Comparison of ENCODE assay signal across 8 mouse cellular contexts in the genomic region with DNA sequence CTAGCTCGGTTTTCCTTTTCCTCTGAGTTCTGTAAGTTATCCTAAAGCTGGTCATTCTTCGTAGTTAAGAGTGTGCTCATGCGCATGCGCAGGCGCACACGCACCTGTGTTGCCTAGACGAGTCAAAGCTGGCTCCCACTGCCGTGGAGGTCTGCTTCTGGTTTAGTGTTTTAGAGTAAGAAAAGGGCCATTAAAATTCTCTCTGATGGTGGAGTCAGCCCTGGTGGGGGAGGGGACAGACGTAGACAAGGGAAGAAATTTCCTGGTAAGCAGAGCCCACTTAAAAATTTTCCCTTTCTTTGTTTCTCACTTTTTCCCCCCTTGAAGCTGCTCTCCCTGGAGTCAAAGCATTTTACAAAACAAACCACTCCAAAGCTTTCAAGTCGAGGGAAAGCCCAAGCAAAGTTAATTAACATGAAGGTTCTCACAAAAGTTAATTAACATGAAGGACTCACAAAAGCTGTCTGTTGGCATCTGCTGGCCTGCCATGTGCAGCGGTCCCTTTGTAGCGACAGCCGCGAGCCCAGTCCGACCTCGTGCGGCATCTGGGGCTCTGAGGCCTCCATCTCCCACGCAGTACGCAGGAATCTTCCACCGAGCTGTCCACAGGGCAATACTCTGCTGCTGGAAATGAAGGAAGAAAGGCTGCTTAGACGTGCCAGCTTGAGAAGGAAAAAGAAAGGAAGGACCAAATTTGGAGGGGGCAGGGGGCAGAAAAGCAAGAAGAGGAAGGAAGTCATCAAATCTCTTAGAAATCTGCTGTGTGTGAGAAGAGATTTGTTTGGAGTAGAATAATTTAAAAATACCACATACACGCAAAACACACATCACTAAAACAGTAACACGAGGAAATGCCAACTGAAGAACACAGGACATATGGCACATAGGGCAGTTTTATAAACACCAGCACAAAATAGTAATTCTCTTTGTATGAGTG. TPM values are rescaled to one million over a fixed set of nuclear protein-coding genes. Genes with fewer than 3 reads are reported as not detected.
A peak's percentile ranks its signal among the peaks of the same experiment; 100 is the strongest.
DNase-seq lines count a peak whose midpoint lies in the region; ATAC-seq and TF ChIP-seq lines count a peak whose summit lies in the region.

A gene (minus strand): TSS at position 633 of the 937 bp plus-strand sequence.

- no peak for DNase-seq in heart, adult 2 months
- DNase-seq in CD8-positive naive resting alpha-beta T cell, adult 2 months (ENCODE audit: low read depth in 2 of 2, low spot score in 2 of 2), result peak; percentile 3 to 18
- peak; percentile 75 for DNase-seq in embryonic facial prominence, embryonic 11.5 days (ENCODE audit: low spot score)
- DNase-seq in midbrain, embryonic 10.5 days (ENCODE audit: low spot score), result peak; percentile 56
- DNase-seq in MN1 (ENCODE audit: low spot score), result no peak
- no peak for DNase-seq in adrenal gland, adult 2 months

- H3K27me3 ChIP-seq in heart, embryonic 14.5 days (ENCODE audit: control insufficient read depth, insufficient read depth, low read length), result no peaks in the 10 kb centered on the region
- H3K27me3 ChIP-seq in heart, adult 2 months (ENCODE audit: control insufficient read depth, insufficient read depth, low read length), result no peaks in the 10 kb centered on the region
- no peaks in the 10 kb centered on the region for H3K27me3 ChIP-seq in embryonic facial prominence, embryonic 11.5 days (ENCODE audit: control insufficient read depth, insufficient read depth, low read length)
- H3K27me3 ChIP-seq in intestine, embryonic 15.5 days (replicated peaks), result no peaks in the 10 kb centered on the region
- H3K27me3 ChIP-seq in midbrain, embryonic 10.5 days (ENCODE audit: low read depth, poor library complexity, severe bottlenecking), result no peaks in the 10 kb centered on the region

- ATAC-seq in heart, embryonic 14.5 days (ENCODE audit: insufficient number of reproducible peaks, insufficient read depth, low FRiP score, low read depth), result no peak
- peak; percentile 68; the same call in 1 of the 2 replicates for ATAC-seq in embryonic facial prominence, embryonic 11.5 days (replicated peaks; ENCODE audit: insufficient number of reproducible peaks, low FRiP score, low TSS enrichment, low read depth)
- no peak for ATAC-seq in intestine, embryonic 15.5 days

- H3K27ac ChIP-seq in heart, embryonic 14.5 days (replicated peaks in 1 of 2; ENCODE audit: control insufficient read depth in 1 of 2, insufficient read depth in 1 of 2, low read depth in 2 of 2, low read length in 2 of 2), result no peak within 1 kb of the TSS
- H3K27ac ChIP-seq in heart, adult 2 months, result no peak within 1 kb of the TSS
- H3K27ac ChIP-seq in embryonic facial prominence, embryonic 11.5 days (replicated peaks; ENCODE audit: low read depth, low read length), result no peak within 1 kb of the TSS
- no peak within 1 kb of the TSS for H3K27ac ChIP-seq in intestine, embryonic 15.5 days
- peak within 1 kb of the TSS; percentile 82 for H3K27ac ChIP-seq in midbrain, embryonic 10.5 days (replicated peaks)

- intact Hi-C loops in heart, adult 2 months (cut with DNase I), result no loop called here

- TF ChIP-seq EP300 in heart, adult 2 months (IDR thresholded peaks at IDR 0.05; ENCODE audit: insufficient read depth, low read depth, low read length), result no peak

- TF ChIP-seq POLR2A in heart, adult 2 months (IDR thresholded peaks at IDR 0.05; ENCODE audit: insufficient read depth, low read depth, low read length), result no peak

- H3K9me3 ChIP-seq in heart, embryonic 14.5 days (ENCODE audit: control insufficient read depth, low read length), result no peaks in the 10 kb centered on the region
- H3K9me3 ChIP-seq in embryonic facial prominence, embryonic 11.5 days (replicated peaks; ENCODE audit: control insufficient read depth, low read length), result no peaks in the 10 kb centered on the region
- no peaks in the 10 kb centered on the region for H3K9me3 ChIP-seq in intestine, embryonic 15.5 days
- H3K9me3 ChIP-seq in midbrain, embryonic 10.5 days (replicated peaks), result no peaks in the 10 kb centered on the region

- WGBS in heart, embryonic 14.5 days, result 32% methylated on average over 23 of the region's 23 CpGs
- 39% methylated on average over 23 of the region's 23 CpGs for WGBS in heart, adult 2 months
- WGBS in embryonic facial prominence, embryonic 11.5 days, result 18% methylated on average over 23 of the region's 23 CpGs
- WGBS in intestine, embryonic 15.5 days, result 32% methylated on average over 23 of the region's 23 CpGs
- WGBS in midbrain, embryonic 10.5 days, result 22% methylated on average over 23 of the region's 23 CpGs

- no peak for TF ChIP-seq CTCF in heart, adult 2 months (IDR thresholded peaks at IDR 0.05)

- H3K4me2 ChIP-seq in heart, embryonic 14.5 days (ENCODE audit: low read length), result peak within 1 kb of the TSS; percentile 17
- H3K4me2 ChIP-seq in embryonic facial prominence, embryonic 11.5 days (ENCODE audit: low read depth, low read length), result 0 out of 2 replicates have a peak within 1 kb of the TSS, but pooled peaks have one; percentile 11
- H3K4me2 ChIP-seq in intestine, embryonic 15.5 days (replicated peaks), result peak within 1 kb of the TSS; percentile 37; the same call in 1 of the 2 replicates

- H3K9ac ChIP-seq in heart, embryonic 14.5 days (ENCODE audit: low read length), result no peak within 1 kb of the TSS; the same call in 1 of the 2 replicates
- H3K9ac ChIP-seq in heart, adult 2 months (ENCODE audit: low read depth, low read length), result no peak within 1 kb of the TSS
- 0 out of 2 replicates have a peak within 1 kb of the TSS, but pooled peaks have one; percentile 15 for H3K9ac ChIP-seq in embryonic facial prominence, embryonic 11.5 days (replicated peaks; ENCODE audit: low read length)
- H3K9ac ChIP-seq in intestine, embryonic 15.5 days, result no peak within 1 kb of the TSS

- H3K79me2 ChIP-seq in heart, adult 2 months (replicated peaks; ENCODE audit: control insufficient read depth, insufficient read depth, low read length), result no peaks in the 10 kb centered on the region

- H3K4me3 ChIP-seq in heart, embryonic 14.5 days (ENCODE audit: control insufficient read depth in 1 of 2, insufficient read depth in 1 of 2, low read depth in 1 of 2, low read length in 2 of 2), result no peak within 1 kb of the TSS
- H3K4me3 ChIP-seq in heart, adult 2 months, result no peak within 1 kb of the TSS
- H3K4me3 ChIP-seq in embryonic facial prominence, embryonic 11.5 days (ENCODE audit: low read depth, low read length), result no peak within 1 kb of the TSS
- no peak within 1 kb of the TSS for H3K4me3 ChIP-seq in intestine, embryonic 15.5 days (replicated peaks)
- H3K4me3 ChIP-seq in midbrain, embryonic 10.5 days, result peak within 1 kb of the TSS; percentile 11; the same call in 1 of the 2 replicates

- H3K36me3 ChIP-seq in heart, embryonic 14.5 days (ENCODE audit: control insufficient read depth, insufficient read depth, low read length), result no peaks in the 10 kb centered on the region
- no peaks in the 10 kb centered on the region for H3K36me3 ChIP-seq in heart, adult 2 months (ENCODE audit: control insufficient read depth, insufficient read depth, low read length)
- no peaks in the 10 kb centered on the region for H3K36me3 ChIP-seq in embryonic facial prominence, embryonic 11.5 days (replicated peaks; ENCODE audit: control insufficient read depth, insufficient read depth, low read depth, low read length)
- no peaks in the 10 kb centered on the region for H3K36me3 ChIP-seq in intestine, embryonic 15.5 days
- H3K36me3 ChIP-seq in midbrain, embryonic 10.5 days, result no peaks in the 10 kb centered on the region

- H3K4me1 ChIP-seq in heart, embryonic 14.5 days (ENCODE audit: control insufficient read depth in 2 of 2, insufficient read depth in 2 of 2, low read length in 2 of 2), result peaks cover 0 to 3% of the 10 kb centered on the region in 2 experiments; a peak in 2 of 4 replicates
- no peaks in the 10 kb centered on the region for H3K4me1 ChIP-seq in heart, adult 2 months (ENCODE audit: control insufficient read depth, insufficient read depth, low read length)
- no peaks in the 10 kb centered on the region for H3K4me1 ChIP-seq in embryonic facial prominence, embryonic 11.5 days (ENCODE audit: control insufficient read depth, insufficient read depth, low read length)
- peaks cover 3% of the 10 kb centered on the region; the same call in 1 of the 2 replicates for H3K4me1 ChIP-seq in intestine, embryonic 15.5 days (replicated peaks)
- H3K4me1 ChIP-seq in midbrain, embryonic 10.5 days, result peaks cover 16% of the 10 kb centered on the region

RNA-seq across cellular contexts. Expression of the gene that starts here (rescaled TPM):
- 15.2 and 15.5 TPM in 2 replicates for polyA plus RNA-seq in heart, embryonic 14.5 days (2014; fragmentation: Nextera tagmentation; extraction: Ambion mirVana)
- total RNA-seq in heart, adult 2 months (2021), result 1 to 10 TPM; 3.3 to 3.7 TPM
- polyA plus RNA-seq in heart, adult 2 months (2012; rRNA removed), result 3.6 and 4.1 TPM in 2 replicates
- 21.8 and 25.9 TPM in 2 replicates for polyA plus RNA-seq in embryonic facial prominence, embryonic 11.5 days (2014; fragmentation: Nextera tagmentation; extraction: Ambion mirVana)
- polyA plus RNA-seq in intestine, embryonic 15.5 days (2015; fragmentation: Nextera tagmentation; extraction: Ambion mirVana), result 17.1 and 17.7 TPM in 2 replicates
- polyA plus RNA-seq in midbrain, embryonic 10.5 days (2016; fragmentation: Nextera tagmentation; extraction: Ambion mirVana), result 26.7 and 28.3 TPM in 2 replicates
- total RNA-seq in adrenal gland, adult 2 months (2021), result 10 to 100 TPM in 1 of 2 experiments, 1 to 10 TPM in 1; 7.5 to 10.0 TPM
- 8.1 and 9.2 TPM in 2 replicates for polyA plus RNA-seq in adrenal gland, adult 2 months (2012; rRNA removed)

Comparison
In these comparisons a context has a peak if more than half of its experiments do, and no peak if none do; other contexts are left out.
1. DNase-seq: peak in CD8-positive naive resting alpha-beta T cell, adult 2 months (2 of 2), embryonic facial prominence, embryonic 11.5 days (single experiment) and midbrain, embryonic 10.5 days (single experiment); none in heart, adult 2 months (0 of 2), MN1 (single experiment) and adrenal gland, adult 2 months (single experiment).
2. Peak in every context shown above with its lines, with median percentiles within 50 percentile points of each other: H3K4me2 ChIP-seq.